Mouse (Mus musculus): ENCODE results near the gene Hps5. TPM values are rescaled to one million over a fixed set of nuclear protein-coding genes. Genes with fewer than 3 reads are reported as not detected.

Gene Hps5
- polyA plus RNA-seq, 1 experiment from 2014 or later: 6.4 TPM

GRCm38 (mm10) chr7:46840326-46840725 is 44.5 kb upstream of the Hps5 start:
- Histone ChIP-seq H3K27ac (replicated peaks) (peak overlapping the region; percentile 92), H3K9me3 (ENCODE audit: control insufficient read depth, low read length) (no peaks in the 10 kb centered on the region), H3K4me3 (ENCODE audit: low read depth, low read length) (no peak overlapping the region), H3K4me1 (replicated peaks; ENCODE audit: control insufficient read depth, insufficient read depth) (peaks cover 5% of the 10 kb centered on the region; the same call in 1 of the 2 replicates), H3K4me2 (replicated peaks; ENCODE audit: low read depth) (no peak overlapping the region), H3K27me3 (ENCODE audit: control insufficient read depth, insufficient read depth, low read length) (no peaks in the 10 kb centered on the region), H3K9ac (ENCODE audit: low read length) (no peak overlapping the region), H3K36me3 (ENCODE audit: control insufficient read depth, insufficient read depth, low read length) (no peaks in the 10 kb centered on the region)
- 32% methylated on average over 4 of the region's 4 CpGs for WGBS
- ATAC-seq (ENCODE audit: low FRiP score, low TSS enrichment) (peak; percentile 56), DNase-seq (ENCODE audit: low spot score) (peak; percentile 56)
- TF ChIP-seq EP300 (optimal IDR thresholded peaks at IDR 0.05): no peak
- TF ChIP-seq CTCF (IDR thresholded peaks at IDR 0.05; ENCODE audit: low read depth): no peak

- DNase-seq (ENCODE audit: low spot score): no peak
- ATAC-seq (ENCODE audit: low FRiP score, low TSS enrichment): no peak
- H3K4me3 ChIP-seq (ENCODE audit: low read depth, low read length): no peak overlapping the region
- no peaks in the 10 kb centered on the region for H3K9me3 ChIP-seq (ENCODE audit: control insufficient read depth, low read length)
- H3K27ac ChIP-seq (replicated peaks): peak overlapping the region; percentile 92
- H3K36me3 ChIP-seq (ENCODE audit: control insufficient read depth, insufficient read depth, low read length): no peaks in the 10 kb centered on the region
- peaks cover under 1% of the 10 kb centered on the region; the same call in 1 of the 2 replicates for H3K4me1 ChIP-seq (replicated peaks; ENCODE audit: control insufficient read depth, insufficient read depth)
- no peak overlapping the region for H3K9ac ChIP-seq (ENCODE audit: low read length)
- no peak overlapping the region for H3K4me2 ChIP-seq (replicated peaks; ENCODE audit: low read depth)
- H3K27me3 ChIP-seq (ENCODE audit: control insufficient read depth, insufficient read depth, low read length): no peaks in the 10 kb centered on the region
- 49% methylated on average over 5 of the region's 5 CpGs for WGBS
- TF ChIP-seq CTCF (IDR thresholded peaks at IDR 0.05; ENCODE audit: low read depth) (no peak), EP300 (optimal IDR thresholded peaks at IDR 0.05) (no peak)
Measured at GRCm38 (mm10) chr7:46839861-46840260, 44.0 kb upstream of the Hps5 start.

GRCm38 (mm10) chr7:46839446-46839845 is 43.6 kb upstream of the Hps5 start:
- Histone ChIP-seq H3K36me3 (ENCODE audit: control insufficient read depth, insufficient read depth, low read length) (no peaks in the 10 kb centered on the region), H3K4me3 (ENCODE audit: low read depth, low read length) (no peak overlapping the region), H3K4me2 (replicated peaks; ENCODE audit: low read depth) (peak overlapping the region; percentile 40), H3K27ac (replicated peaks) (peak overlapping the region; percentile 92), H3K27me3 (ENCODE audit: control insufficient read depth, insufficient read depth, low read length) (no peaks in the 10 kb centered on the region), H3K9me3 (ENCODE audit: control insufficient read depth, low read length) (no peaks in the 10 kb centered on the region), H3K4me1 (replicated peaks; ENCODE audit: control insufficient read depth, insufficient read depth) (no peaks in the 10 kb centered on the region; the same call in 1 of the 2 replicates), H3K9ac (ENCODE audit: low read length) (no peak overlapping the region)
- ATAC-seq (ENCODE audit: low FRiP score, low TSS enrichment): peak; percentile 72
- 38% methylated on average over 7 of the region's 7 CpGs for WGBS
- TF ChIP-seq CTCF (IDR thresholded peaks at IDR 0.05; ENCODE audit: low read depth) (no peak), EP300 (optimal IDR thresholded peaks at IDR 0.05) (no peak)
- peak; percentile 53 for DNase-seq (ENCODE audit: low spot score)

GRCm38 (mm10) chr7:46838891-46839302 is 43.0 kb upstream of the Hps5 start:
- 1% methylated on average over 8 of the region's 8 CpGs for WGBS
- TF ChIP-seq CTCF (IDR thresholded peaks at IDR 0.05; ENCODE audit: low read depth) (no peak), EP300 (optimal IDR thresholded peaks at IDR 0.05) (no peak)
- peak; percentile 66 for DNase-seq (ENCODE audit: low spot score)
- no peaks in the 10 kb centered on the region; the same call in 1 of the 2 replicates for H3K4me1 ChIP-seq (replicated peaks; ENCODE audit: control insufficient read depth, insufficient read depth)
- H3K27ac ChIP-seq (replicated peaks): peak overlapping the region; percentile 92
- peak; percentile 67 for ATAC-seq (ENCODE audit: low FRiP score, low TSS enrichment)
- no peak overlapping the region for H3K4me3 ChIP-seq (ENCODE audit: low read depth, low read length)
- H3K4me2 ChIP-seq (replicated peaks; ENCODE audit: low read depth): peak overlapping the region; percentile 40
- no peaks in the 10 kb centered on the region for H3K9me3 ChIP-seq (ENCODE audit: control insufficient read depth, low read length)
- H3K27me3 ChIP-seq (ENCODE audit: control insufficient read depth, insufficient read depth, low read length): no peaks in the 10 kb centered on the region
- no peaks in the 10 kb centered on the region for H3K36me3 ChIP-seq (ENCODE audit: control insufficient read depth, insufficient read depth, low read length)
- H3K9ac ChIP-seq (ENCODE audit: low read length): no peak overlapping the region

GRCm38 (mm10) chr7:46838104-46838671 is 42.3 kb upstream of the Hps5 start:
- Histone ChIP-seq H3K9me3 (ENCODE audit: control insufficient read depth, low read length) (no peaks in the 10 kb centered on the region), H3K4me1 (replicated peaks; ENCODE audit: control insufficient read depth, insufficient read depth) (no peaks in the 10 kb centered on the region; the same call in 1 of the 2 replicates), H3K4me3 (ENCODE audit: low read depth, low read length) (no peak overlapping the region), H3K27ac (replicated peaks) (peak overlapping the region; percentile 92), H3K9ac (ENCODE audit: low read length) (peak overlapping the region; percentile 32; the same call in 1 of the 2 replicates), H3K4me2 (replicated peaks; ENCODE audit: low read depth) (peak overlapping the region; percentile 31), H3K27me3 (ENCODE audit: control insufficient read depth, insufficient read depth, low read length) (no peaks in the 10 kb centered on the region), H3K36me3 (ENCODE audit: control insufficient read depth, insufficient read depth, low read length) (no peaks in the 10 kb centered on the region)
- no peak for TF ChIP-seq EP300 (optimal IDR thresholded peaks at IDR 0.05)
- no peak for TF ChIP-seq CTCF (IDR thresholded peaks at IDR 0.05; ENCODE audit: low read depth)
- 10% methylated on average over 9 of the region's 9 CpGs for WGBS
- ATAC-seq (ENCODE audit: low FRiP score, low TSS enrichment) (no peak; the same call in 1 of the 2 replicates), DNase-seq (ENCODE audit: low spot score) (peak; percentile 46)

- no peak for DNase-seq (ENCODE audit: low spot score)
- Histone ChIP-seq H3K4me1 (replicated peaks; ENCODE audit: control insufficient read depth, insufficient read depth) (no peaks in the 10 kb centered on the region; the same call in 1 of the 2 replicates), H3K9me3 (ENCODE audit: control insufficient read depth, low read length) (no peaks in the 10 kb centered on the region), H3K27ac (replicated peaks) (no peak overlapping the region), H3K9ac (ENCODE audit: low read length) (no peak overlapping the region), H3K27me3 (ENCODE audit: control insufficient read depth, insufficient read depth, low read length) (no peaks in the 10 kb centered on the region), H3K36me3 (ENCODE audit: control insufficient read depth, insufficient read depth, low read length) (no peaks in the 10 kb centered on the region), H3K4me3 (ENCODE audit: low read depth, low read length) (no peak overlapping the region), H3K4me2 (replicated peaks; ENCODE audit: low read depth) (no peak overlapping the region)
- TF ChIP-seq EP300 (optimal IDR thresholded peaks at IDR 0.05) (no peak), CTCF (IDR thresholded peaks at IDR 0.05; ENCODE audit: low read depth) (no peak)
- no peak for ATAC-seq (ENCODE audit: low FRiP score, low TSS enrichment)
- 86% methylated on average over 5 of the region's 5 CpGs for WGBS
Measured at GRCm38 (mm10) chr7:46837073-46837472, 41.2 kb upstream of the Hps5 start.

Measured in stomach, postnatal 0 days (tissue).